Mouse (Mus musculus) embryo, embryonic 10.5 days (tissue): Measurements from ENCODE around the gene Serpinb9d.
"Not testable (repeated sequence)": the region's sequence is repeated elsewhere in the genome, so short reads cannot be mapped to it uniquely, and the experiment has no call there.

Source experiments
- DNase-seq: peaks from one replicate; pipeline ENCODE4 v3.0.0-alpha.2; 2015; ENCODE audit warnings: low spot score

Serpinb9d gene

GRCm38 (mm10) chr13:33192659-33193058 lies at the start of gene Serpinb9d:
Serpinb9d (plus strand) TSS chr13:33192959.
- DNase-seq: no peak

- no peak for DNase-seq
These were observed 33.1 kb upstream of the Serpinb9d start, which contains the start of gene Serpinb9c for GRCm38 (mm10) chr13:33159642-33160041. Serpinb9c (minus strand) TSS chr13:33159742.

- not testable (repeated sequence) for DNase-seq
These were observed 2.3 kb upstream of the Serpinb9d start for GRCm38 (mm10) chr13:33190486-33190885.

- no peak for DNase-seq
These were observed 7.0 kb downstream of the Serpinb9d start for GRCm38 (mm10) chr13:33199740-33200139.

GRCm38 (mm10) chr13:33249312-33249711 lies 56.6 kb downstream of the Serpinb9d start, which contains the start of gene Serpinb9e:
Serpinb9e (plus strand) TSS chr13:33249612.
- not testable (repeated sequence) for DNase-seq
